Mouse (Mus musculus) C2C12 (cell line): ENCODE results near the gene Lrrc75b. TPM values are rescaled to one million over a fixed set of nuclear protein-coding genes. Genes with fewer than 3 reads are reported as not detected.

Experiments used
- H3K27me3 ChIP-seq: one replicate; pipeline ENCODE4 v1.6.1; 2011; ENCODE audit not compliant: control insufficient read depth, insufficient read depth, insufficient read length
- H3K36me3 ChIP-seq: one replicate; pipeline ENCODE4 v1.6.1; 2011; ENCODE audit not compliant: control insufficient read depth, insufficient read depth
- H3K4me3 ChIP-seq: one replicate; pipeline ENCODE4 v1.5.1; 2011; ENCODE audit warnings: mild to moderate bottlenecking, control low read depth; ENCODE audit not compliant: poor library complexity, insufficient read depth, severe bottlenecking
- H3K79me2 ChIP-seq: one replicate; pipeline ENCODE4 v1.6.1; 2011; ENCODE audit not compliant: control insufficient read depth, insufficient read depth
- H3K79me3 ChIP-seq: one replicate; pipeline ENCODE4 v1.6.1; 2011; ENCODE audit warnings: low read depth, control low read depth
- H3ac ChIP-seq: one replicate; pipeline ENCODE3; 2011; ENCODE audit warnings: low read depth; ENCODE audit not compliant: control insufficient read depth, insufficient read length
- CEBPB ChIP-seq: IDR thresholded peaks from one replicate; pipeline ENCODE4 v1.6.1; 2011; ENCODE audit warnings: low read depth, mild to moderate bottlenecking, control low read depth, moderate library complexity
- CTCF ChIP-seq: IDR thresholded peaks from one replicate; pipeline ENCODE4 v1.5.1; 2011; ENCODE audit not compliant: control insufficient read depth, insufficient read depth, insufficient read length
- FOSL1 ChIP-seq: IDR thresholded peaks from one replicate; pipeline ENCODE4 v1.8.0; 2011; ENCODE audit warnings: mild to moderate bottlenecking, low read length; ENCODE audit not compliant: poor library complexity, insufficient read depth, severe bottlenecking
- MAX ChIP-seq: IDR thresholded peaks from one replicate; pipeline ENCODE4 v1.6.1; 2011; ENCODE audit warnings: mild to moderate bottlenecking, control low read depth
- MYOD1 ChIP-seq: IDR thresholded peaks from one replicate; pipeline ENCODE4 v1.6.1; 2011; ENCODE audit warnings: low read depth; ENCODE audit not compliant: control insufficient read depth, insufficient read length
- MYOG ChIP-seq: IDR thresholded peaks from one replicate; pipeline ENCODE4 v1.6.1; 2011; ENCODE audit not compliant: control insufficient read depth, insufficient read length; ENCODE audit errors: extremely low read depth
- USF1 ChIP-seq: IDR thresholded peaks from one replicate; pipeline ENCODE4 v1.6.1; 2011; ENCODE audit warnings: low read depth, mild to moderate bottlenecking, control low read depth, moderate library complexity
- polyA plus RNA-seq: library from polyadenylated mRNA; unstranded; fragments of >200 nt; fragmentation: generic; extraction: Trizol; gene quantifications from one replicate; pipeline ENCODE4 v1.2.1, GENCODE M21; 2012; ENCODE audit warnings: missing spikeins

The Lrrc75b gene
- polyA plus RNA-seq, 1 experiment: 3.8 TPM

DNA sequence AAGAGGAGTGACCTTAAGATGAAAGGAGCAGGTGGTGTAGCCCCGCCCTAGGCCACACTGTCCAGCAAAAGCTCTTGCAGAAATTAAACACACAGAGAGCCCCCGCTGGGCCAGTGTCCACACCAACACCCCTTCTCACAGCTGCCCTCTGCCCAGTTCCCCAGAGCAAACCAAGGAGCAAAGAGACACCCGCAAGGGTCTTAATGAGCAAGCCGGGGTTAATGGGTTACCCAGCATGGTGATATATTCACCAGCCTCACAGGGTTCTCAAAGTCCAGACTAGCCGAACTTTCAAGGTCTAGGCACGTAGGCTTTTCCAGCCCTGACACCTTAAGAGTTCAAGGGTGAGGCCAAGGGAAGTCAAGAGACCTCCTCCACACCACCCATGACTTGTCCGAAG, 5.8 kb upstream of the Lrrc75b start:
- no peaks in the 10 kb centered on the region for H3K27me3 ChIP-seq
- H3K36me3 ChIP-seq: no peaks in the 10 kb centered on the region
- no peak overlapping the region for H3ac ChIP-seq
- TF ChIP-seq MYOG (no peak), CEBPB (no peak), MAX (no peak), CTCF (no peak), FOSL1 (no peak), USF1 (no peak)
- H3K79me2 ChIP-seq: no peaks in the 10 kb centered on the region
- H3K4me3 ChIP-seq: no peak overlapping the region
- H3K79me3 ChIP-seq: no peaks in the 10 kb centered on the region

DNA sequence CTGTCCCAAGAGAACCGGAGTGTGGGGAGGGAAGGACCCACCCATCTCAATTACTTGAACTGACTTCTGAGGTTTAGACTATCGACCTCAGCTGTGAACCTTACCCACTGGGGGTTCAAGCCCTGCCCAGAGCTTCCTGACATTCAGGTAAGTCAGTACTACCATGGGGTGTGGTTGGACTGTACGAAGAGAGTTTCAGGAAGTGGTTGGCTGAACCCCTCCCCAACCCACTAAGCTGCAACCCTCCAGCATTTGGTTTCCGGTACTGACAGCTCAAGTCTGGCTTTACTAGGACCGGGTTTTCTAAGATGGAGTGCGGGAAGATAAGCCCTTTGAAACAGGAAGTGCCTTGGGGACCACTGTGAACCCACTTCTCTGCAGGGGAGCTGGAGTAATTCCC, 5.3 kb upstream of the Lrrc75b start:
- Histone ChIP-seq H3K79me2 (no peaks in the 10 kb centered on the region), H3ac (no peak overlapping the region), H3K4me3 (no peak overlapping the region), H3K36me3 (no peaks in the 10 kb centered on the region), H3K27me3 (no peaks in the 10 kb centered on the region), H3K79me3 (no peaks in the 10 kb centered on the region)
- TF ChIP-seq FOSL1 (no peak), MYOG (no peak), MAX (no peak), USF1 (no peak), CTCF (no peak), MYOD1 (no peak), CEBPB (no peak)

DNA sequence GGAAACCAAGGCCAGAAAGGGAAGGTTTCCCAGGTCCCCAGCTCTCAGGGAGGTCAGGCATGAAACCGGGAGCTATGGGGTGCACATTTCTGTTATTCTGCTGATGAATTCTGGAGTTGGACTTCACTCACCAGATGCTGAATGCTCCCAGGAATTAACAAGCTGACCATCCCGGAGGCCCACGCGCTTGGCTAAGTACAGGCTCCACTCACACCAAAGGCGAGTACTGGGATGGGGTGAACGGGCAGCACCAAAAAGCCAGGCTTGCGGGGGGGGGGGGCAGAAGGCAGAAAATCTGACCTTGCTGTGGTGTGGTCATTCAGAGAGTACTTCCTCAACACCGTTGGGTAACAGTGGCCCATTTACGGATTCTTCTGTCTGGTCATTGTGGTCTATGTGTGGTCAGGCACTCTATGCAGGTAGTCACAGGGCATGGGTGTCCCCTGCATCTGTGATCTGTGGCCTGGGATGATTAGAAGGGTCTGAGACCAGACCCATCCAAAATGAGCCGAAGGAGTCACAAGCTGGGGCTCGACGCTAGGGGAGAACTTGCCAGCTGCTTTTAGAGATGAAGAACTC, 4.6 kb upstream of the Lrrc75b start:
- no peaks in the 10 kb centered on the region for H3K79me3 ChIP-seq
- no peaks in the 10 kb centered on the region for H3K36me3 ChIP-seq
- H3K79me2 ChIP-seq: no peaks in the 10 kb centered on the region
- H3ac ChIP-seq: no peak overlapping the region
- TF ChIP-seq MYOD1 (no peak), MAX (no peak), FOSL1 (no peak), CTCF (no peak), USF1 (no peak)
- no peaks in the 10 kb centered on the region for H3K27me3 ChIP-seq
- no peak overlapping the region for H3K4me3 ChIP-seq

DNA sequence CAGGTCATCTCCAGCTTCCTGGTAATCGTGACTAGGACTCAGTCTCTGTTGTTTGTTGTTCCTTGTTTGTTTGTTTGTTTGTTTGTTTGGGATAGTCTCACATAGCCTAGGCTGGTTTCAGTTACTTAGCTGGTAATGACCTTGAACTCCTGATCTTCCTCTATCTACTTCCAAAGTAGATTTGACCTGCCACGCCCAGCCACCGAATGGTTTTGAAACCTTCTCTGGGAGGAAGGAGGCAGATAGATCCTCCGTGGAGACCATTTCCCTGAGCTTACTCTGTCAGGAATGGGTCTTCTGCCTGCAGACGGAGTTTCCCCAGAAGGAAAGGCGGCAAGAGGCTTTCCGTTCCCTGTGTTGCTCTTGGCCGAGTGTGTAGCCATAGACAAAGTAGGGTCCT, 2.5 kb upstream of the Lrrc75b start:
- Histone ChIP-seq H3K79me2 (no peaks in the 10 kb centered on the region), H3K4me3 (no peak overlapping the region)

DNA sequence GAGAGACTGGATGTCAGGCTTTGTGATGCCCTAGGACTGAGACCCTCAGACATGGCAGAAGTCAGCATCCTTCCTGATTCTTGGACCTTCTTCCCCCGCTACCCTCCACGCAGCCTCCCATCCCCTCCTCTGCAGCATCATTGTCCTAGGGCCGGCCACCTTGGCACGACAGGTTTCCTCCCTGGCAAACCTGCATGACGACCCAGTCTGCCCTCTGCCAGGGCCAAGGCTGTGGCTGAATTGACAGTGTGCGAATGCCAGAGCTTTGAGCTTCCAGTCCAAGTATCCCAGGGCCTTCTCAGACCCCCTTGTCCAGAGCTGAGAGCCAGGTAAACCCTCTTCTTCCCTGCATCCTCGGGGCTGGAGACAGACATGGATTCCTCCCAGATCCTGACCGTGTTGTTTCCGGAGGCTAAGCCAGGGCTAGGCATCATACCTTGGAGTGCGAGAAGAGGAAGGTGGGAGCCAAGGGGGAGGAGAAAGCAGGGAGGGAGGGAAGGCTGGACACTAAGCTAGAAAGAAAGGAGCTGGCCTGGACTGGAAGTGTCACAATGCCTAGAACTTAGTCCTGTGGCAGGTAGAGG, 1.0 kb upstream of the Lrrc75b start, which contains the start of gene Ggt1:
Gene Ggt1 (plus strand): TSS at position 534 of the 584 bp plus-strand sequence.
- H3K4me3 ChIP-seq: no peak within 1 kb of the TSS
- TF ChIP-seq MYOD1 (no peak), FOSL1 (no peak), CTCF (no peak), MAX (no peak)
- no peaks in the 10 kb centered on the region for H3K79me3 ChIP-seq
- H3K27me3 ChIP-seq: no peaks in the 10 kb centered on the region
- H3K79me2 ChIP-seq: no peaks in the 10 kb centered on the region
- peaks cover 4% of the 10 kb centered on the region for H3K36me3 ChIP-seq
- H3ac ChIP-seq: no peak within 1 kb of the TSS

More for the DNA sequence above, 2.5 kb upstream of the Lrrc75b start:
- no peaks in the 10 kb centered on the region for H3K27me3 ChIP-seq
- H3ac ChIP-seq: no peak overlapping the region
- H3K79me3 ChIP-seq: no peaks in the 10 kb centered on the region
- no peak for TF ChIP-seq FOSL1
- no peak for TF ChIP-seq MAX
- no peak for TF ChIP-seq MYOG
- no peak for TF ChIP-seq MYOD1
- no peak for TF ChIP-seq USF1
- TF ChIP-seq CTCF: no peak
- no peak for TF ChIP-seq CEBPB
- H3K36me3 ChIP-seq: no peaks in the 10 kb centered on the region

DNA sequence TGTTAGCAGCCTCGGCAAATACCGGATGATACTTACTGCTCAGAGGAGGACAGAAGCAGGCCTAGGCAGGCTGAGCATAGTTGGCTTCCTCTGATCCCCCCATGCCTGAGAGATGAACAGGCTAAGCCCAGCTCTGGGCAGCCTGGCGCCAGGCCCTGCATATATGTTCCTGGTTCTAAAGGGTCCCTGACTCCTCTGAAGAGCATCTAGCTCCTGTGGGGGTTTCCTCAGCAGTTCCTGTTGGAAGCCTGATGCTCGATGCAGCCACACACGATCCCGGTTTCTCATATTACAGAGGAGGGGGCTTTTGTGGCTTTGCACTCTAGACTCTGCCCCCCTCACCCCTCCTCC, 394 bp upstream of the Lrrc75b start:
- no peaks in the 10 kb centered on the region for H3K79me2 ChIP-seq
- H3K27me3 ChIP-seq: no peaks in the 10 kb centered on the region
- H3ac ChIP-seq: peak overlapping the region; percentile 76
- peaks cover 8% of the 10 kb centered on the region for H3K36me3 ChIP-seq
- no peak for TF ChIP-seq MYOG
- no peaks in the 10 kb centered on the region for H3K79me3 ChIP-seq
- no peak overlapping the region for H3K4me3 ChIP-seq
